Mouse (Mus musculus) thymus, postnatal 4 days (tissue): ENCODE results near the gene Stk39.

ENCODE experiments used
- DNase-seq: peaks from one replicate; pipeline ENCODE4 v3.0.0; 2021

Gene Stk39

DNA sequence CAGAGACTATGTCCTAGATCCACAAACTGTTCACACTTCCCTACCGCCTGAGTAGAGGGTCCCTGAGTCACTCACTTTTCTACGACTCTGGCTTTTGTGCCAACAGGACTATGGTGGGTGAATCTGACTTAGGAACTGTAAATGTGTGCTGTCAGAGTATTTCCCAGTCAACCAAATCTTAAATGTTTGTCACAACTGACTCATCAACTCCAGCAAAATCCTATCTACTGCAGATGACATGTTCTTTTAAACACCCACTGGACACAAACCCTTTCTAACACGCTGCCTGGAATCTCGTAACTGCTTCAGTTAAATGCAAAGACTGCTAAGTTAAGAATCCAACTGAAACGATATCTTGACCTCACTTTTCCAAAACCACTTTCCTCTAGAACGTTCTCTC, 135.2 kb downstream of the Stk39 start:
- DNase-seq = no peak

DNA sequence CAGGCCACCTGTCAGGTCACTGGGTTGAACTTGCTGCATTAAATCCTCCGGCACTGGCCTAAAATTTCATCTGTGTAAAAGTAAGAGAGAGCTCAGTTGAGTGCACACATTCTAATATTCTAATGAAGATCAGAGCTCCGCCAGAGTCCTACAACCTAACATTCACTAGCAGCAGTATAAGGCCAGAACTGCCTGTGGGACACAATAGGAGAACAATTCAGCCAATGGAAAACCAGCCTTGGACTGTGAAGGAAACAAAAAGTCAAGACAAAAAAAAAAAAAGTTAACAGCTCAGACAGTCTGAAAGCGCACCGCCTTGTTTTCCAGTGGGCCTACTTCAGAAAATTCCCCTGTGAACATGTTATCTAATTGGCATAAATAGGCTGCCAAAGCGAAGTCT, 137.1 kb downstream of the Stk39 start:
- DNase-seq = no peak

GRCm38 (mm10) chr2:68325306-68325705, 146.8 kb downstream of the Stk39 start:
- DNase-seq = no peak

DNA sequence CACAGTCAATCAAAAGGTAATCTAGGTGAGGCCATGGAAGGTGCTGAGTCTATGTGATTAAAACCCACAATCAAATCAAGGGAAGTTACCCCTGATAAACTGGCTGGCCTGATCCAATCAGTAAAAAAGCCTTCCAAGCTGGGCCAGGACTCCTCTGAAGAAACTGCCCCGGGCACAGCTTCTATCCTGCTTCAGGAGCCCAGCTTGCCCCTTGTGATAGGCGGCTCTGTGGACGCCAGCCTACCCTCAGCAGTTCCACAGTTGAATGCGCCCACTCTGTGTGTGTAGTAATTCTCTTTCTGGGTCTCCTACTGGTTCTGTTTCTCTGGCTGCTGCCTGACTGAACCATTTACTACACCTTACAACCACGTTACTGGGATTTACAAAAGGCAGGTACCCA, 150.8 kb downstream of the Stk39 start:
- DNase-seq = no peak

DNA sequence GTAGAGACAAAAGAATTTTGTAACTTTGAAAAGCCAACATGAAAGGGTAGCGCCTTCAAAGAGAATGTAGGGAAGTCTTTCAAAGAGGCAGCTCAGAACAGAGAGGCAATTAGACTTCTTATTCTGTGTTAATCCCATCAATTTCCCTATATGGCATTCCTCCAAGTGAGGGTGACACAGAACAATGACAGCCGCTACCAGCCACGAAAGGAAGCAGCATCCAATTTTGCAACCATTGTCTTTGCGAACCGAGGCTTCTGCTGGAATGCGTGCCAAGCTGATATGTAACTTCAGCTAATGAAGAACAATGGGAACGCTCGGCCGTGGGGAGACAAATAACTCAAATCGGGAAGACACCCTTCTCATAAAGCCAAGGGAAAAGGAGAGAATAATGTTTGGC, 151.4 kb downstream of the Stk39 start:
- DNase-seq = no peak

GRCm38 (mm10) chr2:68318452-68318851, 153.6 kb downstream of the Stk39 start:
- no peak for DNase-seq

- DNase-seq = no peak
Measured at GRCm38 (mm10) chr2:68317895-68318294, 154.2 kb downstream of the Stk39 start.

- DNase-seq = no peak
Measured at GRCm38 (mm10) chr2:68317452-68317851, 154.6 kb downstream of the Stk39 start.

DNA sequence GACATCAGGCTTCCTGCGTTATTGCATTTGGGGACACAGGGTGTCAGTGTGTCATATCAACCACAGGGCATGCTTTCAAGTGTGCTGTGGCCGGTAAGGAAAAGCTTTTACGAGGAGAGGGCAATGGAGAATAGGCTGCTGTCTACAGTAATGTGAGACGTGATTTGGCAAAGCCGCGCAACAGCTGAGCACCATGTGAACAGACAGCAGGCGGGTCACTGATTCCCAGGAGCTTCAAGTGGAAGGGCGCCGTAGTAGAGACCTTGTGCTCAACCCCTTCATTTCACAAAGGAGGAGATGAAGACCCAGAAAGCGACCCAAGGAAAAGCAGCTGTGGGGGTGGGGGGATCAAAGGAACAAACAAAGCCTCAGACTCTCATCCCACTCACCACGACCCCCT, 156.8 kb downstream of the Stk39 start:
- no peak for DNase-seq

GRCm38 (mm10) chr2:68310121-68310520, 161.9 kb downstream of the Stk39 start:
- DNase-seq = peak; percentile 74

GRCm38 (mm10) chr2:68306519-68306918, 165.5 kb downstream of the Stk39 start:
- no peak for DNase-seq

DNA sequence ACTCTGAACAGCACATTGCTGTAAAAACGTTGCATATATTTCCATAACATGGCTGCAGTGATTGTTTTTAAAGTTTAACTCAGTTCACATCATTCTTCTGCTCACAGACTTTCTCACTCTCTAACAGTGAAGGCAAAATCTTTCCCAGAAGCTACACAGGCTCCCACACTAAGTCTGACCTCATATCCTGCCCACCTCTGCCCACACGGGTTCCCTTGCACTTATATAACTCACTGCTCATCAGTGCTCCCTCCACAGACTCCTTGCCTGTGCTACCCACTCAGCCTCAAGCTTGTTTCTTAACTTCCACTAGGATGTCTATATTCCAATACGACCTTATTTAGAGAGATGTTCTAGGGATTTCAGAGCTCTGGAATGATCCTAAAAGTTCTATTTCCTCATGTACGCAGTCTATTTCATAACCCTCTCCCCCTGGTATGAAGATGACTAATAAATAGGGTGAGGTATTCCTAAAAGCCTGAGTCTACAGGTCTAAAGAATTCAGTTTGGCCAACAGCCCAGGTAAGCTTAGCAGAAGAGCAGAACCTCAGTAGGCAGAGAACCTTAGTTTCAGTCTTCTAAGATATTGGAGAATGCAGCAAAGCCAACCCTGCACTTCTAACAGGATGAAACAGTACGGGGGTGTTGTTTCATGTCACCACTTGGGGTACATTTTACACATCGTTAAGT, 167.2 kb downstream of the Stk39 start:
- no peak for DNase-seq

DNA sequence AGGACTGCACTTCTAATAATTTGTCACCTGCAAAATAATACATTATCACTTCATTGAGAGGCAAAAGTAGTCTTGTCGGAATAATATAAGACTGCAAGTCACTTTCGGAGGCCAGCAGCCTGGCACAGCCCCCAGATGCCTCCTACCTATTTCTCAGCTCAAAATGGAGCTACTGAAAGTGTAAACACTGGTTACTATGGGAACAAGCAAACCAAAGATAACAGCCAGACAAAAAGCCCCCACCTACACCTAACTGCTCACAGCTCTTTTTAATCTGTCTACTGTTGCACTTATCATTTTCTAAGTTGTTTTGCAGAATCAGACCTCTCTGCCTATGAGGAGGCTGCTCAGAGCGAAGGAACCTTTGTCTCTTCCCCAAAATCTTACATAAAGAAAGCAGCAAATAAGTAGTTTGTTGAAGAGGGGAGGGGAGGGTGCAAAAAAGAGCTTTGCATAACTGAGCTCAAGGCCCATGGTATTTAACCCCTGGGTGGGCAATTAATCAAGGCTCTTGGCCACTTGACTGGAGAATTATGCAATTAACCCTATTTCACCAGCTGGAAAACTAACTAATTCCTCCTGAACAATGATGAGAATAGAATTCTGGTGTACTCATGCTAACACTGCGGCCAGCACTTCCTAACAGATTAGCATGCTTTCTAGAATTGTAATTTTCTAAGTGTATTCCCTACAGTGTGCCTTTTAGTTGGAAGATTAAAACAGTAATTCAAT, 170.1 kb downstream of the Stk39 start:
- DNase-seq = no peak

GRCm38 (mm10) chr2:68298356-68298755, 173.7 kb downstream of the Stk39 start:
- DNase-seq = no peak

DNA sequence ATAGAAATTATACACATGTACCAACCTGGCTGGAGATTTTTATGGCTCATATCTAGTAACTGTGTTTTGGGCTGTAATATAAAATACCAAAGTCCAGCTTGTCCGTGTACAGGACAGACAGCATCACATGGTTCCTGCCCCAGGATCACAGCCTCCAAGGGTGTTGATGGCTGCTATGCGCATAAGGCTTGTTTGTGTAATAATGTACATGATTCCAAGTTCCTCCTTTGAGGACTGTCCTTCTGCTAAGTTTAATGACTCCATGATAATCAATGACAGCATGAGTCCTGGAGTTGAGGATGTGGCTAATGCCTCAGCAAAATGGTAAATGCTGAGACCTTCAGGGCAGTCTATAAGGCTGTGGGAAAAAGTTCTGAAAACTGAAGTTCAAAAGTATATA, 174.1 kb downstream of the Stk39 start:
- DNase-seq = no peak

DNA sequence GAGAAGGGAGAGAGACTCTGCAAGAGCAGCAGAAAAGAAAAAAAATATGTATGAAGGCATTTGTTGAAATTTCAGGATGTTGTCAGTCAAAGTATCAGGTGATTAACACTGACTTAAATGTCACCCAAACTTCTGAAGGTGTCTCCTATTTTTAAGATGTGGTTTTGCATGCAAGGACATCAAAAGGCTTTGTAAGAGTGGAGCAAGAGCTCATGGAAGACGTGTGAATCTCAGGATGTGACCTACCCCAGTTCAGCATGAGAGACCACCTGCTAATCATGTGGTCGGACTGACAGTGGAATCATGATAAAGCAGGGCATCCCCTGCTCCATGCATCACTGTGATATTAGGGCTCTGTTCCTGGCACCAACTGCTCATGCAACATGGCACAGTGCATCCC, 175.3 kb downstream of the Stk39 start:
- no peak for DNase-seq

DNA sequence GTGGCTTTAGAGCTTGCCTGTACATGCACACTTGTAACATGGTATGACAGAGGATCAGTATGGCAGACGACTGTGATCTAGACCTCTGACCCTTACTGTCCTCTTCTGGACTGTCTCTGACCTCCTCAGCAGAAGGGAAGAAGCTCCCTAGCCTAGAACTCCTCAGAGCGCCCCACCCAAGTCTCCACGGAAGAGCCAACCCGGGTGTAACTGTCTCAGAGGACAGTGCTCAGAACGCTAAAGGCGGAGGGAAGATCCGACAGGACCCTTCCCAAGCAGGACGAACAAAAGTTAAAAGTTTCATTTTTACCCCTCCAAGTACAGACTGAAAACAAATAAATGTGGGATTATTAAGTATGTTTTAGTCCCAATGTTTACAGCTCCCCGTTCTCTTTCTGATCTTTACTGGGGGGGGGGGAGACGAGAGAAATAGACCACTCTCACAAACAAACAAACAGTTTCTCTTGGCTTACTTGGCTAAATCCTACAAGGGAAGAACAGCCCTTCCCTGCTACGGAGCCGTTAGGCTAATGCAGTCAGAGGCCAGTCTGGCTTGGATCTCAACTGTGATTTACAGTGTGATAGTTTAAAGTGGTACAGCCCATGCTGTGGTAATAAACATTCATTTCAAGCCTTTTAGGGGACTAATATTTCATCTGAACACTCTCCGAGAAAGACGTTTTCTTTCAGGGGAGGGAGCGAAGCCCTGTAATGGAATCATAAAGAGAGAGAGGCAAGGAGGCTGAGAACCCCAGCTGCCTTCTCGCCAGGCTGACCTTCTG, 179.3 kb downstream of the Stk39 start:
- no peak for DNase-seq

DNA sequence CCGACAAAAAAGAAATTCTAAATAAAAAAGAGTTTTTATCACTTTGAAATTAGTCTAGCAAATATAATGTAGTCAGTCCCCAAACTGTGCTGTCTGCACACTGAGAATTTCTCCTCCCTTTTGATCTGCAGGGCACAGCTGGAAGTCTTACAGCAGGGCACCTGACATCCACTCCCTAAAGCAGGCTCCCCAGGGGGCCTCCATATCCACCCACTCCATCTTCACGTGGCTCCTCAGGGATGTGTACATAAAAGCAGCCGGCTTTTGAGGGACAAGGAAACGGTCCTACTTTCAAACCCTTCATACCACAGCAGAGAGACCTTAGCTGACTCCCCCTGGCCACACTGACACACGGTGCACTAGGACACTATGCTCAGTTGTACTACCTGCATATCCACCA, 180.2 kb downstream of the Stk39 start:
- no peak for DNase-seq

DNA sequence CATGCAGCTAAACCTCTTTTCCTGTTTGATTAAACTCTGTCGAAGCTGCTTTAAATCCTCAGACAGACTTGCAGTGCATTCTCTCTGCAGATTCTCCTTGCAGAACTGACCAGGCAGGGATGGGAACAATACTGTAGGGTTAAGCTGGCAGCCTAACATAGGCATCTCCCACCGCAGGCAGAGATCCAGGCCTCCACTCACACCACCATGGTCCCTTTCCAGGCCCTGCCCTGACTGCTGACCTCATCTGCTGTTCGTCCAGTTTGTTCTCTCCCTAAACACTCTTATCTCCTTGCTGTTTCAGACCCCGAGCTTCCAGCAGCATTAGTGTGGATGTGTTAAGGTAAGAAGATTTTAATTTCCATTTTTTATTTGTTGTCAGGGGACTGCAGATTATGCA, 182.1 kb downstream of the Stk39 start:
- DNase-seq = no peak

- DNase-seq = no peak
Measured at GRCm38 (mm10) chr2:68289177-68289576, 182.9 kb downstream of the Stk39 start.

DNA sequence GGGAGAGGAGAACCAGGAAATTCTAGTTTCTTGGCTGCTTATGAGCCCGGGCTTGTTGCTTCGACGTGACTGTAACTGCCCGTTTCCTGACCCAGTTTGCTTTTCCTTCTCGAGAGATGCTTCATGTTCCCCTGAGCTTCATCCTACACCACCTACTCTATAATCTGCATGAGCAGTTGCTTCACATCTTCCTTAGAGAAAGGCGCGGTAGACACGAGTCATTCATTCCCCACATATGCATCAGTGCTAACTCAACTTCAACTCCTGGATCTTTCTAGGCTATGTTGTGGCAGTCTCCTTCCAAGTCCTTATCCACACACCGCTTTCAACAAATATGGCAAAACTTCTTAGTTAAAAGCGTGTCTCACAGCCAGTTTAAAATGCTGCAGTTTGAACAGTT, 184.0 kb downstream of the Stk39 start:
- DNase-seq = no peak

DNA sequence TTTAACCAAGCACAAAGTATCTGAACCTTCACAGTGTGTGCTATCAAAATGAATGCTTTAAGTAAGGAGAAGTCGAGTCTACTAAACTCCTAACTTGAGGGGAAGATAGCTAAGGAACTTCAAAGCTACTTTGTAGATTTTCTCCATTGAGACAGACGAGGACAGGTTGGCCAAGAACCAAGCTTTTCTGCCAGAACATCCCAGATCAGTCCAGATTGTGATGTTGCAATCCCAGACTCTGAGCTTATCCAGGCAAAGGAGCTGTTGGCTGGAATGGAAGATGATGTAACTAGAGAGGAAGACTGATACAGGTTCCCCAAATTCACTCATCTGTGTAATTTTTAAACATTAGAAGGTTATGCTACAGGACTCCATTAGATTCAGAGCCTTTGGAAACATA, 187.7 kb downstream of the Stk39 start:
- no peak for DNase-seq

DNA sequence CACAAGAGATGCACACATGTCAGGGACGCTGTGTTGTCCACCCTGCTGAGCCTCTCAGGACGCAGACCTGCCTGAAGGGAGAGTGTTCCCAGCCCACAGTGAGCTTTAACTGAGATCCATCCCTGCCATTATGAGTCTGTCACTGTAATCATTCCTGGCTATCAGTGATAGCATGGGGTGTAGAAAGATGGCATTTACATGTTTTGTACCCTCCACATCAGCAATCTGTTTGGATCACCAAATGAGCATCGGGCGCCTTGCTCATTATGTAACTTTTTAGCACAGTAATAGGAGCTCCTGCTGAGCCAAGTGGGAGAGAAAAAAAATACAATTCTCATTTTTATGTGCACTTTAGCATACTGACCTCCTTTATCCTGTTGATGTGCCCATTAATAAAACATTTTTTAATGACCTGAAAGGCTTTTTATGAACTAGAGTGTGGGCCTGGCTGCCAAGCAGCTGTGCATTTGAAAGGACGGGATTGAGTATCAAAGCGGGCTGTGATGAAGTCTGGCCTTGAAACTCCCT, 189.0 kb downstream of the Stk39 start:
- no peak for DNase-seq

GRCm38 (mm10) chr2:68281575-68281974, 190.5 kb downstream of the Stk39 start:
- DNase-seq = no peak
